Mouse (Mus musculus) forebrain, postnatal 0 days (tissue): ENCODE measurements at regions not wholly inside any gene's neighbourhood (a gene's known extent, or its start where the extent isn't known, plus 50 kb on each side); places are given as distances from the start of the nearest gene placed in this dataset.
"Not testable (repeated sequence)": the region's sequence is repeated elsewhere in the genome, so short reads cannot be mapped to it uniquely, and the experiment has no call there.

Experiments
- ATAC-seq: fragments of 200-750 bp; cut with Nextera tagmentation; 2 replicates; pipeline ENCODE4 v1.8.0; 2017; ENCODE audit warnings: mild to moderate bottlenecking, moderate library complexity
- DNase-seq: peaks from one replicate; pipeline ENCODE4 v3.0.0-alpha.2; 2015
- H3K27ac ChIP-seq: fragments of 300-500 bp; sonication (generic); 2 replicates; pipeline ENCODE4 v1.5.1; 2014; ENCODE audit warnings: low read depth, mild to moderate bottlenecking, antibody characterized with exemption, low read length, moderate library complexity, mixed read lengths
- H3K27me3 ChIP-seq: fragments of 300-500 bp; sonication (generic); 2 replicates; pipeline ENCODE4 v1.6.1; 2014; ENCODE audit warnings: mild to moderate bottlenecking, low read length, mixed read lengths; ENCODE audit not compliant: insufficient read depth
- H3K36me3 ChIP-seq: fragments of 300-500 bp; sonication (generic); 2 replicates; pipeline ENCODE4 v1.6.1; 2014; ENCODE audit warnings: mild to moderate bottlenecking, moderate library complexity; ENCODE audit not compliant: insufficient read depth
- H3K4me1 ChIP-seq: fragments of 300-500 bp; sonication (generic); 2 replicates; pipeline ENCODE4 v1.6.1; 2014; ENCODE audit warnings: antibody characterized with exemption; ENCODE audit not compliant: insufficient read depth
- H3K4me2 ChIP-seq: fragments of 300-500 bp; sonication (generic); 2 replicates; pipeline ENCODE4 v1.6.1; 2014; ENCODE audit warnings: low read depth, mild to moderate bottlenecking, moderate library complexity
- H3K4me3 ChIP-seq: fragments of 300-500 bp; sonication (generic); 2 replicates; pipeline ENCODE4 v1.5.1; 2014; ENCODE audit warnings: low read depth, low read length, mixed read lengths
- H3K9ac ChIP-seq: fragments of 300-500 bp; sonication (generic); 2 replicates; pipeline ENCODE4 v1.6.1; 2014; ENCODE audit warnings: mild to moderate bottlenecking
- H3K9me3 ChIP-seq: fragments of 300-500 bp; sonication (generic); 2 replicates; pipeline ENCODE4 v1.6.1; 2016; ENCODE audit warnings: low read length
- CTCF ChIP-seq: sonication (generic); IDR thresholded peaks from 2 replicates; pipeline ENCODE4 v1.5.1; 2016; ENCODE audit warnings: antibody characterized with exemption, control low read depth, low read depth
- WGBS: fragments of 180-500 bp; shearing (Covaris S2); extraction: QIAGEN DNeasy Blood & Tissue Kit; methylation state at CpG from one replicate; pipeline ENCODE4 v1.1.7; 2014; 5-methylcytosine and 5-hydroxymethylcytosine counted together

- not testable (repeated sequence) for H3K4me1 ChIP-seq
Observed at GRCm38 (mm10) chr14:52847970-52848369, 352.4 kb upstream of the Olfr1507 start.

GRCm38 (mm10) chr14:52824005-52824404 lies 328.5 kb upstream of the Olfr1507 start:
- H3K9ac ChIP-seq, H3K4me3 ChIP-seq, ATAC-seq, H3K27ac ChIP-seq, H3K36me3 ChIP-seq, DNase-seq, H3K4me2 ChIP-seq, H3K9me3 ChIP-seq, H3K27me3 ChIP-seq, H3K4me1 ChIP-seq: not testable (repeated sequence)
- no CpG with 5 or more reads among the region's 1 CpGs for WGBS

More at GRCm38 (mm10) chr14:52847970-52848369, 352.4 kb upstream of the Olfr1507 start:
- not testable (repeated sequence) for H3K4me3 ChIP-seq, DNase-seq, H3K9ac ChIP-seq, H3K36me3 ChIP-seq, ATAC-seq, H3K27ac ChIP-seq, H3K9me3 ChIP-seq, H3K4me2 ChIP-seq, H3K27me3 ChIP-seq
- no CpG with 5 or more reads among the region's 2 CpGs for WGBS

- H3K9ac ChIP-seq, DNase-seq, ATAC-seq, H3K27ac ChIP-seq, H3K36me3 ChIP-seq, H3K27me3 ChIP-seq, H3K9me3 ChIP-seq, H3K4me1 ChIP-seq, H3K4me3 ChIP-seq, H3K4me2 ChIP-seq: not testable (repeated sequence)
- WGBS = no CpG with 5 or more reads among the region's 4 CpGs
Observed at GRCm38 (mm10) chr14:52821617-52822016, 326.1 kb upstream of the Olfr1507 start.

GRCm38 (mm10) chr14:52811128-52811415 lies 315.5 kb upstream of the Olfr1507 start:
- H3K27me3 ChIP-seq, H3K9me3 ChIP-seq, H3K36me3 ChIP-seq, DNase-seq, H3K27ac ChIP-seq, H3K4me2 ChIP-seq, H3K9ac ChIP-seq, H3K4me3 ChIP-seq, H3K4me1 ChIP-seq: not testable (repeated sequence)
- ATAC-seq = peak; percentile 14; the same call in 1 of the 2 replicates
- 92% methylated on average over 4 of the region's 5 CpGs for WGBS

GRCm38 (mm10) chr14:52810275-52811127 lies 315.0 kb upstream of the Olfr1507 start:
- WGBS = 72% methylated on average over 8 of the region's 8 CpGs
- ATAC-seq = peak; percentile 86

GRCm38 (mm10) chr14:52801705-52802104 lies 306.2 kb upstream of the Olfr1507 start:
- H3K9ac ChIP-seq, H3K27ac ChIP-seq, H3K9me3 ChIP-seq, ATAC-seq, DNase-seq, H3K4me2 ChIP-seq, H3K36me3 ChIP-seq, H3K4me1 ChIP-seq, H3K4me3 ChIP-seq, H3K27me3 ChIP-seq: not testable (repeated sequence)
- 78% methylated on average over 2 of the region's 2 CpGs for WGBS

More at GRCm38 (mm10) chr14:52810275-52811127, 315.0 kb upstream of the Olfr1507 start:
- not testable (repeated sequence) for H3K9me3 ChIP-seq, H3K4me1 ChIP-seq, H3K4me3 ChIP-seq, H3K4me2 ChIP-seq, H3K36me3 ChIP-seq, H3K27ac ChIP-seq, H3K9ac ChIP-seq, H3K27me3 ChIP-seq
- TF ChIP-seq CTCF = peak; percentile 56
- DNase-seq = peak; percentile 2

- ATAC-seq, DNase-seq, H3K36me3 ChIP-seq, H3K4me3 ChIP-seq, H3K27ac ChIP-seq, H3K4me2 ChIP-seq, H3K9ac ChIP-seq, H3K4me1 ChIP-seq, H3K9me3 ChIP-seq, H3K27me3 ChIP-seq: not testable (repeated sequence)
- WGBS = 95% methylated on average over 6 of the region's 9 CpGs
Observed at GRCm38 (mm10) chr14:52792600-52792999, 297.1 kb upstream of the Olfr1507 start.

- not testable (repeated sequence) for H3K4me1 ChIP-seq, ATAC-seq, H3K27me3 ChIP-seq, H3K27ac ChIP-seq, DNase-seq, H3K36me3 ChIP-seq, H3K4me2 ChIP-seq, H3K4me3 ChIP-seq, H3K9me3 ChIP-seq, H3K9ac ChIP-seq
- WGBS = 38% methylated on average over 6 of the region's 6 CpGs
Observed at GRCm38 (mm10) chr14:52791828-52792227, 296.3 kb upstream of the Olfr1507 start.

- DNase-seq, ATAC-seq, H3K4me1 ChIP-seq, H3K9me3 ChIP-seq, H3K36me3 ChIP-seq, H3K4me2 ChIP-seq, H3K9ac ChIP-seq, H3K4me3 ChIP-seq, H3K27ac ChIP-seq, H3K27me3 ChIP-seq: not testable (repeated sequence)
- 70% methylated on average over 4 of the region's 4 CpGs for WGBS
Observed at GRCm38 (mm10) chr14:52782832-52783231, 287.3 kb upstream of the Olfr1507 start.
